Mouse (Mus musculus) erythroblast, embryonic 14.5 days (primary cell): ENCODE results near the gene Naa10.

ENCODE experiments used
- GATA1 ChIP-seq: IDR thresholded peaks from 2 replicates; pipeline ENCODE4 v1.6.1; 2012; ENCODE audit warnings: low read length, inconsistent platforms, mixed read lengths
- TAL1 ChIP-seq: IDR thresholded peaks from 3 replicates; pipeline ENCODE4 v1.6.1; 2012; ENCODE audit warnings: low read length, inconsistent platforms, mixed read lengths

DNA sequence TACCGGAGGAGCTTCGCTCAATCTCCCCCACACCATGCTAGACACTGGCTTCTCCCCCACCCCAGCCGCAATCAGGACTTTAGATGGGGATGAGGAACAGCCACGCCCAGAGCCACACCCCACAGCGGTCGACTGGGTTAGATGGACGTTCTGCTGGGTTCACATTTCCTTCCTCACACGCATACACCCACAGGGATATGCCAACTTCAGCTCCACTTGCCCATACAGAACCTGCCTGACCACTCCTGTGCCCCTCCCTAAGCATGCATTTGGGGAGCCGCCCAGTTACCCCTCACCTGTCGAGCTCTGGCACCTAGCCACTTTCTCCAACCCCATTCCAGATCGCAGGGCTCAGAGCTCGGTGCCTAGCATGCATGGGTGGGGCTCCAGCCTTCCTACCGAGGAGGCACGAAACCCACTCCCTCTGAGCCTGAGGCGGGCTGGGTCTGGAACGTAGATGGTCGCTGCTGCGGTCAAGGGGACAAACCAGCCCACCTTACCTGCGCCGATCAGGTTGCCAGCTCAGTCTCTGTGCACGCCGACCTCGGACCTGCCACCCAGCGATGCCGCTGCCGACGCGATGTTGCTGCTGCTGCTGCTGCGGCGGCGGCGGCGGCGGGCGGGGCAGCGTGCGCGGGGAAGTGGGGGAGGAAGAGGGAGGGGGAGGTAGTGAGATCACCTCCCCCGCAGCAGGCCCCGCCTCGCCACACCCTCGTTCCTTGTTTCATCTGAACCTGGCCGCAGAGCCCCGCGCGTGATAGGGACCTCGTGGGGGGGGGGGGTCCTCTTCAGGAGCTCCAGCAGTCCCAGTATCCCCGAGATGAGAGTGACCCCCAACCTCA lies 41.3 kb downstream of the Naa10 start:
- TF ChIP-seq GATA1 = no peak
- no peak for TF ChIP-seq TAL1
